Mouse (Mus musculus): ENCODE measurements at regions not wholly inside any gene's neighbourhood (a gene's known extent, or its start where the extent isn't known, plus 50 kb on each side); places are given as distances from the start of the nearest gene placed in this dataset.

- no peaks in the 10 kb centered on the region for H3K36me3 ChIP-seq (ENCODE audit: control insufficient read depth, insufficient read depth, low read length)
- H3K9ac ChIP-seq (ENCODE audit: low read depth, low read length): no peak overlapping the region
- H3K4me1 ChIP-seq (ENCODE audit: control insufficient read depth, insufficient read depth, low read length): no peaks in the 10 kb centered on the region
- no peak overlapping the region for H3K27ac ChIP-seq (ENCODE audit: low read length)
- no peak overlapping the region for H3K4me3 ChIP-seq (ENCODE audit: low read length)
- 81% methylated on average over 14 of the region's 14 CpGs for WGBS
- no peak overlapping the region for H3K4me2 ChIP-seq (ENCODE audit: low read depth, low read length)
- no peaks in the 10 kb centered on the region for H3K27me3 ChIP-seq (replicated peaks; ENCODE audit: control insufficient read depth, insufficient read depth, low read length)
- no peak for ATAC-seq
- H3K9me3 ChIP-seq (ENCODE audit: control insufficient read depth, low read length): no peaks in the 10 kb centered on the region
Observed at GRCm38 (mm10) chr12:112263283-112264056, 117.5 kb downstream of the Kif26a start.

GRCm38 (mm10) chr12:112264201-112264600, 118.2 kb downstream of the Kif26a start:
- Histone ChIP-seq H3K27ac (ENCODE audit: low read length) (no peak overlapping the region), H3K27me3 (replicated peaks; ENCODE audit: control insufficient read depth, insufficient read depth, low read length) (no peaks in the 10 kb centered on the region), H3K9ac (ENCODE audit: low read depth, low read length) (no peak overlapping the region), H3K4me2 (ENCODE audit: low read depth, low read length) (no peak overlapping the region), H3K9me3 (ENCODE audit: control insufficient read depth, low read length) (no peaks in the 10 kb centered on the region), H3K4me3 (ENCODE audit: low read length) (no peak overlapping the region), H3K4me1 (ENCODE audit: control insufficient read depth, insufficient read depth, low read length) (no peaks in the 10 kb centered on the region), H3K36me3 (ENCODE audit: control insufficient read depth, insufficient read depth, low read length) (no peaks in the 10 kb centered on the region)
- 55% methylated on average over 7 of the region's 7 CpGs for WGBS
- ATAC-seq: no peak

GRCm38 (mm10) chr12:112265289-112265969, 119.4 kb downstream of the Kif26a start:
- Histone ChIP-seq H3K27ac (ENCODE audit: low read length) (no peak overlapping the region), H3K9ac (ENCODE audit: low read depth, low read length) (no peak overlapping the region), H3K4me2 (ENCODE audit: low read depth, low read length) (no peak overlapping the region), H3K9me3 (ENCODE audit: control insufficient read depth, low read length) (no peaks in the 10 kb centered on the region), H3K4me3 (ENCODE audit: low read length) (no peak overlapping the region), H3K36me3 (ENCODE audit: control insufficient read depth, insufficient read depth, low read length) (no peaks in the 10 kb centered on the region), H3K27me3 (replicated peaks; ENCODE audit: control insufficient read depth, insufficient read depth, low read length) (no peaks in the 10 kb centered on the region), H3K4me1 (ENCODE audit: control insufficient read depth, insufficient read depth, low read length) (no peaks in the 10 kb centered on the region)
- 50% methylated on average over 10 of the region's 10 CpGs for WGBS
- ATAC-seq: no peak

- Histone ChIP-seq H3K4me2 (ENCODE audit: low read depth, low read length) (no peak overlapping the region), H3K27me3 (replicated peaks; ENCODE audit: control insufficient read depth, insufficient read depth, low read length) (no peaks in the 10 kb centered on the region), H3K9me3 (ENCODE audit: control insufficient read depth, low read length) (no peaks in the 10 kb centered on the region), H3K36me3 (ENCODE audit: control insufficient read depth, insufficient read depth, low read length) (no peaks in the 10 kb centered on the region), H3K4me3 (ENCODE audit: low read length) (no peak overlapping the region), H3K4me1 (ENCODE audit: control insufficient read depth, insufficient read depth, low read length) (no peaks in the 10 kb centered on the region), H3K27ac (ENCODE audit: low read length) (no peak overlapping the region), H3K9ac (ENCODE audit: low read depth, low read length) (no peak overlapping the region)
- WGBS: 85% methylated on average over 6 of the region's 6 CpGs
- no peak for ATAC-seq
Observed at GRCm38 (mm10) chr12:112274026-112274425, 128.0 kb downstream of the Kif26a start.

GRCm38 (mm10) chr12:112274756-112275155, 128.7 kb downstream of the Kif26a start:
- no peaks in the 10 kb centered on the region for H3K4me1 ChIP-seq (ENCODE audit: control insufficient read depth, insufficient read depth, low read length)
- H3K4me2 ChIP-seq (ENCODE audit: low read depth, low read length): no peak overlapping the region
- no peaks in the 10 kb centered on the region for H3K36me3 ChIP-seq (ENCODE audit: control insufficient read depth, insufficient read depth, low read length)
- H3K27ac ChIP-seq (ENCODE audit: low read length): no peak overlapping the region
- no peaks in the 10 kb centered on the region for H3K27me3 ChIP-seq (replicated peaks; ENCODE audit: control insufficient read depth, insufficient read depth, low read length)
- 31% methylated on average over 11 of the region's 11 CpGs for WGBS
- H3K9me3 ChIP-seq (ENCODE audit: control insufficient read depth, low read length): no peaks in the 10 kb centered on the region
- no peak for ATAC-seq
- no peak overlapping the region for H3K4me3 ChIP-seq (ENCODE audit: low read length)
- H3K9ac ChIP-seq (ENCODE audit: low read depth, low read length): no peak overlapping the region

GRCm38 (mm10) chr12:112276651-112277050, 130.6 kb downstream of the Kif26a start:
- Histone ChIP-seq H3K9me3 (ENCODE audit: control insufficient read depth, low read length) (no peaks in the 10 kb centered on the region), H3K27ac (ENCODE audit: low read length) (no peak overlapping the region), H3K4me3 (ENCODE audit: low read length) (no peak overlapping the region), H3K9ac (ENCODE audit: low read depth, low read length) (no peak overlapping the region), H3K4me1 (ENCODE audit: control insufficient read depth, insufficient read depth, low read length) (no peaks in the 10 kb centered on the region), H3K27me3 (replicated peaks; ENCODE audit: control insufficient read depth, insufficient read depth, low read length) (no peaks in the 10 kb centered on the region), H3K36me3 (ENCODE audit: control insufficient read depth, insufficient read depth, low read length) (no peaks in the 10 kb centered on the region), H3K4me2 (ENCODE audit: low read depth, low read length) (no peak overlapping the region)
- 32% methylated on average over 7 of the region's 7 CpGs for WGBS
- 0 out of 2 replicates have a peak, but pooled peaks have one; percentile 22 for ATAC-seq

- no peaks in the 10 kb centered on the region for H3K27me3 ChIP-seq (replicated peaks; ENCODE audit: control insufficient read depth, insufficient read depth, low read length)
- WGBS: 50% methylated on average over 14 of the region's 14 CpGs
- H3K4me3 ChIP-seq (ENCODE audit: low read length): no peak overlapping the region
- H3K27ac ChIP-seq (ENCODE audit: low read length): peak overlapping the region; percentile 43; the same call in 1 of the 2 replicates
- no peak for ATAC-seq
- H3K9me3 ChIP-seq (ENCODE audit: control insufficient read depth, low read length): no peaks in the 10 kb centered on the region
- H3K4me1 ChIP-seq (ENCODE audit: control insufficient read depth, insufficient read depth, low read length): no peaks in the 10 kb centered on the region
- no peak overlapping the region for H3K4me2 ChIP-seq (ENCODE audit: low read depth, low read length)
- no peaks in the 10 kb centered on the region for H3K36me3 ChIP-seq (ENCODE audit: control insufficient read depth, insufficient read depth, low read length)
- H3K9ac ChIP-seq (ENCODE audit: low read depth, low read length): no peak overlapping the region
Observed at GRCm38 (mm10) chr12:112277511-112277910, 131.5 kb downstream of the Kif26a start.

- H3K4me1 ChIP-seq (ENCODE audit: control insufficient read depth, insufficient read depth, low read length): 0 out of 2 replicates have a peak, but pooled peaks cover 2% of the 10 kb centered on the region
- no peaks in the 10 kb centered on the region for H3K27me3 ChIP-seq (replicated peaks; ENCODE audit: control insufficient read depth, insufficient read depth, low read length)
- ATAC-seq: no peak
- no peaks in the 10 kb centered on the region for H3K36me3 ChIP-seq (ENCODE audit: control insufficient read depth, insufficient read depth, low read length)
- H3K4me3 ChIP-seq (ENCODE audit: low read length): no peak overlapping the region
- no peak overlapping the region; the same call in 1 of the 2 replicates for H3K4me2 ChIP-seq (ENCODE audit: low read depth, low read length)
- H3K27ac ChIP-seq (ENCODE audit: low read length): no peak overlapping the region
- 55% methylated on average over 15 of the region's 15 CpGs for WGBS
- H3K9ac ChIP-seq (ENCODE audit: low read depth, low read length): no peak overlapping the region
- H3K9me3 ChIP-seq (ENCODE audit: control insufficient read depth, low read length): no peaks in the 10 kb centered on the region
Observed at GRCm38 (mm10) chr12:112285096-112285495, 139.1 kb downstream of the Kif26a start.

GRCm38 (mm10) chr12:112288786-112289185, 142.8 kb downstream of the Kif26a start:
- no peak overlapping the region for H3K9ac ChIP-seq (ENCODE audit: low read depth, low read length)
- no peak for ATAC-seq
- WGBS: 82% methylated on average over 3 of the region's 3 CpGs
- H3K36me3 ChIP-seq (ENCODE audit: control insufficient read depth, insufficient read depth, low read length): no peaks in the 10 kb centered on the region
- H3K27me3 ChIP-seq (replicated peaks; ENCODE audit: control insufficient read depth, insufficient read depth, low read length): no peaks in the 10 kb centered on the region
- H3K9me3 ChIP-seq (ENCODE audit: control insufficient read depth, low read length): no peaks in the 10 kb centered on the region
- no peak overlapping the region for H3K4me3 ChIP-seq (ENCODE audit: low read length)
- 0 out of 2 replicates have a peak, but pooled peaks cover 2% of the 10 kb centered on the region for H3K4me1 ChIP-seq (ENCODE audit: control insufficient read depth, insufficient read depth, low read length)
- H3K4me2 ChIP-seq (ENCODE audit: low read depth, low read length): no peak overlapping the region
- H3K27ac ChIP-seq (ENCODE audit: low read length): no peak overlapping the region
